Mouse (Mus musculus) erythroblast, embryonic 14.5 days (primary cell): ENCODE measurements around the gene Tmbim7. TPM values are rescaled to one million over a fixed set of nuclear protein-coding genes. Genes with fewer than 3 reads are reported as not detected.

Source experiments
- H3K27me3 ChIP-seq: 2 replicates; pipeline ENCODE4 v1.6.1; 2012; ENCODE audit warnings: inconsistent platforms; ENCODE audit not compliant: control insufficient read depth
- H3K36me3 ChIP-seq: 2 replicates; pipeline ENCODE4 v1.6.1; 2012; ENCODE audit warnings: mild to moderate bottlenecking, inconsistent platforms; ENCODE audit not compliant: control insufficient read depth
- H3K4me1 ChIP-seq: 2 replicates; pipeline ENCODE4 v1.6.1; 2012; ENCODE audit warnings: inconsistent platforms; ENCODE audit not compliant: control insufficient read depth
- H3K4me3 ChIP-seq: replicated peaks from 2 replicates; pipeline ENCODE3; 2012; ENCODE audit warnings: moderate library complexity, mild to moderate bottlenecking, inconsistent platforms
- H3K9me3 ChIP-seq: 2 replicates; pipeline ENCODE4 v1.6.1; 2012; ENCODE audit warnings: low read length, inconsistent platforms, mixed read lengths; ENCODE audit not compliant: control insufficient read depth
- GATA1 ChIP-seq: IDR thresholded peaks from 2 replicates; pipeline ENCODE4 v1.6.1; 2012; ENCODE audit warnings: low read length, inconsistent platforms, mixed read lengths
- TAL1 ChIP-seq: IDR thresholded peaks from 3 replicates; pipeline ENCODE4 v1.6.1; 2012; ENCODE audit warnings: low read length, inconsistent platforms, mixed read lengths
- polyA plus RNA-seq: library from polyadenylated mRNA; stranded (reverse); fragments of >175 nt; gene quantifications from 2 replicates; pipeline ENCODE4 v1.2.3, GENCODE M21; 2012

Gene Tmbim7
- polyA plus RNA-seq, 1 experiment = not detected

DNA sequence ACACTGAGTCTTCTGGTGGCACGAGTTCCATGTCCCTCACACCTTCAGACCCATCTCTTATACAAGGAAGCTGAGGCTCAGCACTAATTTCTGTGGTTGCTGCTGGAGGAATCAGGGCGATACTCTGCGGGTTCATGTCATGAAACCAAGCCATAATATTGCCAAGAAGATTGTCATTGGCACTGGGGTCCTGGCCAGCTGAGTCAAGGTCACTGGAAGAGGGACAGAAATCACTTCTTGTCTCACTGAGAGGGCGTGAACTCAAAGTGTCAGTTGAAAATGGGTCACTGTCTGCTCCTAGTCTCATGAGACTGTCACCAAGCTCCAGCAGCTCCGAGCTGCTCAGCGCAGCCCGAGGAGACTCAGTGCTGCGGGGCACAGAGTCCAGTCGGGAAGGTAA, 42.0 kb downstream of the Tmbim7 start:
- Histone ChIP-seq H3K9me3 (no peaks in the 10 kb centered on the region), H3K27me3 (no peaks in the 10 kb centered on the region), H3K4me3 (no peak overlapping the region), H3K36me3 (peaks cover 59% of the 10 kb centered on the region), H3K4me1 (no peaks in the 10 kb centered on the region)
- TF ChIP-seq GATA1 (no peak), TAL1 (no peak)

DNA sequence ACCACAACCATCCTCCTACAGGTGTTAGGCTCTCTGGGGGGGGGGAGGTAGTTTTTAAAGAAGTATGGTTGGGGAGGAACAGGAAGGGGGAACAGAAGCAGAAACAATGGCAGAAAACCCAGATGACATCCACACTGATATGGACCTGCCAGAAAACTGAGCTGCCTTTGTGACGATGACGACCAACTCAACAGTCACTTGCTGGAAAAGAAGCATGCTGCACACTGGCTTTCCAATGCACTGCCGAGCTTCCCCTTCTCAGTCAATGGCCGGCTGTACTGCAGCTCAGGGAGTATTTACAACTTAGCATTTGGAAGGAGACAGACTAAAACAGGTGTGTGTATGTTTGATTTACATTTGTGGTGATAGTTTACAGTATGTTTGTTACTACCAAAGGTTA, 44.2 kb downstream of the Tmbim7 start:
- TF ChIP-seq TAL1 = no peak
- TF ChIP-seq GATA1 = no peak
- Histone ChIP-seq H3K9me3 (no peaks in the 10 kb centered on the region), H3K4me1 (no peaks in the 10 kb centered on the region), H3K36me3 (peaks cover 59% of the 10 kb centered on the region), H3K4me3 (no peak overlapping the region), H3K27me3 (no peaks in the 10 kb centered on the region)

DNA sequence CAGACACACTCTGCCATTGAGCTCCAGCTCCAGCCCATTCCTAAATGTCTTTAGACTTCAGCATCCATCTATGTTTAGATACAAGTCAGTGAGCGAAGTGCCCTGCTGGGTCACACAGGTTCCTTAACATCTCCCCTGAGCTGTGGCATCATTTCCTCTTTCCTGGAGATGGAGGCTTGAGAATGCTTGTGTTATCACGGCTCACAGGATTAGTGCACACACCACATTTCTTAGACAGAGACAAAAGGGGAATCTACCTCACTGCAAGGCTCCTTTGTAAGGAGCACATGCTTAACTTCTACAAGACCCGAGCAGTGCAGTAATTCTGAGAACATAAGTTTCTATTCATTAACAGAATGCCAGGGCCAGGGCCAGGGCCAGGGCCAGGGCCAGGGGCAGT, 45.0 kb downstream of the Tmbim7 start:
- no peaks in the 10 kb centered on the region for H3K9me3 ChIP-seq
- TF ChIP-seq GATA1 (no peak), TAL1 (no peak)
- H3K27me3 ChIP-seq = no peaks in the 10 kb centered on the region
- H3K36me3 ChIP-seq = peaks cover 64% of the 10 kb centered on the region
- no peaks in the 10 kb centered on the region for H3K4me1 ChIP-seq
- H3K4me3 ChIP-seq = no peak overlapping the region

DNA sequence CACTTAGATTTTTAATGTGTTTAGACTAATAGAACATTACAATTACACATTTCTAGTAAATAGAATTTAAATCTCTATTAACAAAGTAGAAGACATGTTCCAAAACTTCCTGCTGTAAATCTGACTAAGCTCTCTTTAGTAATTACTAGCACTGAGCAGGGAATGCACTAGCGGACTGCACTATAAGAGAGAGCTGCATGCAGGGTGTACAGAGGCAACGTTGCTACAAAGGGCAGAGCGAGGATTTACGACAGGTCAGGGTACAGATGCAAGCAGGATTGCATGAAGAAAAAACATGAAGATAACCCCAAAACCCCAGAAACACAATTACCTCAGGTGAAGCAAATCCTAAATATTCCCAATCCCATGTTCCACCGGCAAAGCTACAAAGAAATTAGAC, 49.0 kb downstream of the Tmbim7 start:
- Histone ChIP-seq H3K27me3 (no peaks in the 10 kb centered on the region), H3K36me3 (peaks cover 46% of the 10 kb centered on the region), H3K4me3 (no peak overlapping the region), H3K4me1 (no peaks in the 10 kb centered on the region), H3K9me3 (no peaks in the 10 kb centered on the region)
- TF ChIP-seq TAL1 (no peak), GATA1 (no peak)

DNA sequence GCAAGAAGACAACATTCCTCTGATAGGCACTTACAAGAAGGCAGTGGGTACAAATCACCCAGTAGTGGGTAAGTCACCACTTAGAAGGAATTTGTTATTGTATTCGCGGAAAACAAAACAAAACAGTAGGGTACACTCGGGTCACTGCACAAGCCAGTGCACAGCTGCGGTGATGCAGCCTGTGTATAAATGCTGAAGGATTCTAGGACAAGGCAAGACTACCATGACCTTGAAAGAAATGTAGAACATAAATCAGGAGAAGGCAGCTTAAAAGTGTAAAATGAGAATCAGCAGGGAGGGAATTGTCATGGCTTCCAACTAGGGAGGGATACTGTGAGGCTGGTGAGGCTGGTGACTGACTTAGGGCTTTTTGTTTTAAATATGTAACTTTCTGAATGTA, 51.2 kb downstream of the Tmbim7 start:
- peaks cover 41% of the 10 kb centered on the region for H3K36me3 ChIP-seq
- no peak overlapping the region for H3K4me3 ChIP-seq
- H3K9me3 ChIP-seq = no peaks in the 10 kb centered on the region
- no peaks in the 10 kb centered on the region for H3K27me3 ChIP-seq
- no peak for TF ChIP-seq TAL1
- no peak for TF ChIP-seq GATA1
- H3K4me1 ChIP-seq = no peaks in the 10 kb centered on the region

DNA sequence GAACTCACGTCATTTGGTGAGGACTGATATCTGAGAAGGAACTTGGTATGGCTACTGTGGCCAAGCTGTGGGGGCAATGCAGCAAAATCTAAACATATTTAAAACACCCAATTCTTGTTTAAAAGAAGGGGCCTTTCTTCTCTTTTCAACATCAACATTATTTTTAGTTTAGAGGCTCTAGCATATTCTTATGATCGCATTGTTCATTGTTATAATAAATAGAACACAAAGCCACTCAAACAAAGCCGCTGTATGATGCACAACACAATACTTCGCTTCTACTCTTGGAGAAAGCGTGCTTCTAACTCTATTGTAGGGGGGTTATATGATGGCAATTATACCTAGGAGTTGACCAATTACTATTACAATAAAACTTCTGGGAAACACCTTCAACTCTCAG, 64.8 kb downstream of the Tmbim7 start:
- TF ChIP-seq GATA1 = no peak
- no peak for TF ChIP-seq TAL1
- Histone ChIP-seq H3K27me3 (no peaks in the 10 kb centered on the region), H3K9me3 (no peaks in the 10 kb centered on the region), H3K4me3 (no peak overlapping the region), H3K36me3 (peaks cover 39% of the 10 kb centered on the region), H3K4me1 (no peaks in the 10 kb centered on the region)

DNA sequence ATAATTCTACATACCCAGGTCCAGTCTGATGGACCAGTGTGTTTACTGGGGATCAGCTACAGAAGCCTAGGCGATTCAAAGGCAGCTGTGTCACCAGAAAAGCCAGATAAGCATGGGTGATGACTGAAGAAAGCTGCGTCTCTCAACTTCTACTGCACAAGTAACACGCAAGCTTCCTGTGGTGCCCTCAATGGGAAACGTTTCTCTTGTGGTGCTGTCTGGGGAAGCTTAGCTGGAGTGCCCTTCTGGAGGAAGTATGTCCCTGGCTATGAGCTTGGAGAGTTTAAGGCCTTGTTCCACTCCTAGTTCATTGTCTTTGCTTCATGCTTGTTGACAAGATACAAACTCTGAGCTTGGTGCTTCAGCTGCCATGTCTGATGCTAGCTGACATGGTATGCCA, 68.4 kb downstream of the Tmbim7 start:
- H3K4me3 ChIP-seq = no peak overlapping the region
- no peaks in the 10 kb centered on the region for H3K27me3 ChIP-seq
- peaks cover 8% of the 10 kb centered on the region for H3K4me1 ChIP-seq
- H3K9me3 ChIP-seq = no peaks in the 10 kb centered on the region
- H3K36me3 ChIP-seq = peaks cover 47% of the 10 kb centered on the region
- no peak for TF ChIP-seq TAL1
- no peak for TF ChIP-seq GATA1

DNA sequence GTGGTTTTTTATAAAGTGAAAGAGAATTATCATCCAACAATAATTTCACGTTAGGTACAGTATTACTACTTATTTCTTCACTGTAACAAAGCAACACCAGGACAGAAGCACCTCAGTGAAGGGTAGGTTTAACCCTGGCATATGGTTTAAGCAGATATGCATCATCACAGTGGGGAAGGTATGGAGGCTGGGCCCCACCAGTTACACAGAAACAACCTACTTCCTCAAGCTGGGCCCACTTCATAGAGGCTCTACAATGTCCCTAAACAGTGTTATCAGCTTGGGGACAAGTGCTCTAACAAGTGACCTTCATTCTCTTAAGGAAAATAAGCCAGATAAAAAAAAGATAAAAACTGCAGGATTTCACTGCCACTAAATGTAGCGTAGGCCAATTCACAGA, 71.9 kb downstream of the Tmbim7 start:
- Histone ChIP-seq H3K4me1 (peaks cover 8% of the 10 kb centered on the region), H3K4me3 (no peak overlapping the region), H3K36me3 (peaks cover 48% of the 10 kb centered on the region), H3K27me3 (no peaks in the 10 kb centered on the region), H3K9me3 (no peaks in the 10 kb centered on the region)
- TF ChIP-seq TAL1 (no peak), GATA1 (no peak)

DNA sequence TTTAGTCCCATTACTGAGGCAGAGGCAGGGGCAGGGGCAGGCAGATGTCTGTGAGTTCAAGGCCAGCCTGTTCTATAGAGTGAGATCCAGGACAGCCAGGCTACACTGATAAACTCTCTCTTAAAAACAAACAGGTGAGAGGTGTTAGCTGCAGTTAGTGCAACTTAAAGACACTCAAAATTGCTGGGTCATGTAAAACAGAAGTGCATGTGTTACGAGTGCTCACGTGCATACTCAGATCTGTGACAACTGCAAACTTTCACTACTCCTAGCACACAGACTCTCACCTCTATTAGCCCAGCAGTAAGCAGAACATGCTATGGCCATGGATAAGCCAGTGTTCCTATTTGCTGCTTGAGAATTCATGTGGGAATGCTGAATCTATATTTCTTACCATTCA, 72.4 kb downstream of the Tmbim7 start:
- peaks cover 8% of the 10 kb centered on the region for H3K4me1 ChIP-seq

DNA sequence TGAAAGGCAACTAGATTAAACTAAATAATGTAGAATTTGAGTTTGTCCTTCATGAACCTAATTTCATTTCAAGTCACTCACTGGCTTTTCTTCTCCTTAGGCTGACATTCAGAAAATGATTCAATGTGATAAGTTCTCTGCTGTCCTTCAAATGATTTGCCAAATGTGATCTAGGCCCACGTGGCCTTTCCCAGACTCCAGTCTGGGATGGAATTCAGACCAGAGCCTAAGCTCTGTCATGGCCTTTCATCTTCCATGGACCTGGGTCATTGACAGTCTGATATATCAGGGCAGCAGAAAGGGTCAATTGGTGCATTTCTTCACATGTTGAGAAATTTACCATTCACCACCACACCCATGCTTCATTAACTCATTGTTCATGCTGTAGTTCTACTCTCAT, 74.5 kb downstream of the Tmbim7 start:
- Histone ChIP-seq H3K9me3 (no peaks in the 10 kb centered on the region), H3K36me3 (peaks cover 43% of the 10 kb centered on the region), H3K4me3 (no peak overlapping the region), H3K27me3 (no peaks in the 10 kb centered on the region), H3K4me1 (peaks cover 8% of the 10 kb centered on the region)
- TF ChIP-seq TAL1 (no peak), GATA1 (no peak)

More for the DNA sequence above, 72.4 kb downstream of the Tmbim7 start:
- H3K4me3 ChIP-seq = no peak overlapping the region
- no peaks in the 10 kb centered on the region for H3K27me3 ChIP-seq
- H3K9me3 ChIP-seq = no peaks in the 10 kb centered on the region
- TF ChIP-seq TAL1 (no peak), GATA1 (no peak)
- H3K36me3 ChIP-seq = peaks cover 51% of the 10 kb centered on the region
